Mouse (Mus musculus) mature B cell (primary cell): Measurements from ENCODE around the gene Alox12b.

ENCODE experiments used
- in situ Hi-C: fragments of 300-500 bp; cut with MboI; formaldehyde crosslinking; loops from 2 replicates; pipeline ENCODE4 v1.14.3; 2019

Gene Alox12b

DNA sequence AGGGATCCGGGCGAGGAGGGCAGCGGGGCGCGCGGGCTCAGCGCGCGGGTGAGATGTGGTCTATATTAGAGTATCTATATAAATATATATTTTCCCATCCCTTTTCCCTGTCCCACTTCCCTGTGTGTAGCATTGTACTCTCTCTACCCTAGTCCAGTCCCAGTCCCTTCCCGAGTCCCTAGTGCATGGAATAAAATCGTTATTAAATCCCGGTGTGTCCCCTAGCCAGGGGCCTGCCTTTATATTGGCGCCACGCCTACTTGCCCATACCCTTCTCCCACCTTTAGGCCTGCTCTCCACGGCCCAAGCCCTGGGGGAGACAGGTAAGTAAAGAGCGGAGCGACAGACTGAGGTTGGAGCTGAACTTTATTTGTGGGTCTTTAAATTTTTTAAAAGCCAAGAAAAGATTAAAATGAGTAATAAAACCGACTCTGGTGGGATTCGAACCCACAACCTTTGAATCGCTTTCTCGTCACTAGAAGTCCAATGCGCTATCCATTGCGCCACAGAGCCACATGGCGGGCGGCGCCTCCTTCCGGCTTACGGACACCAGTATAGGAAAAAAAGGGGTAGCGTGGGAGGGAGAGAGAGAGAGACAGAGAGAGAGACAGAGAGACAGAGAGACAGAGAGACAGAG, 33.6 kb upstream of the Alox12b start:
- in situ Hi-C loops, result loop anchor here (5.0 to 10.0 kb wide), 2 partner anchors 61 to 218 kb away; partner anchors contain the start of gene Rpl26

DNA sequence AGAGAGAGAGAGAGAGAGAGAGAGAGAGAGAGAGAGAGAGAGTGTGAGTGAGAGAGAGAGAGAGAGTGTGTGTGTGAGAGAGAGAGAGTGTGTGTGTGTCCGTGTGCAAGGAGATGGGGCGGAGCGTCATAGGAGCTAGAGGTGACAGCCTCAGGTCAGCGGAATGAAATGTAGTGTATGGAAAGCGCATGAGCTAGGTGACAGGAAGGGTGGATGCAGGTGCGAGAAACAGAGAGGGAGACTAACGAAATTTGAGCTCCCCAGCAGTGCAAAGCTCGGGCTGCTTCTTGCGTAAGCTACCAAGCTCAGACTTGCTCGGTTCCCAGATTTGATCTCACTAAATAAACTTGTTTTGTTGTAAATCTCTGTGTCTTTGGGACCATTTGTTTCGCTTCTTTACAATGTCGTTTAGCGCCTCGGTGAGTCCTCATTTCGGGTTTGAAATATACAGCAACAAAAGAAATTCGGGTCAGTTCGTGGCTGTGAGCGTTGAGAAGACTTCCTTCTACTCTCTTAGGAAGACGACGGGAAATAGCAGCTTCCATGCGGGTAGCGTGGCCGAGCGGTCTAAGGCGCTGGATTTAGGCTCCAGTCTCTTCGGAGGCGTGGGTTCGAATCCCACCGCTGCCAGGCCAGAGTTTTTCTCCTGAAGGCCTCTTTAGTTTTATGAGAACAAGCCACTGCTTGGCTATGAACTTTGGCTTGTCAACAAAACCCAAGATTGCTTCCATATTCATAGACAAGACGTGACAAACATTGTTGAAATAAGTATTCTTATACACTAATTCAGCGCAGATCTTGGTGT, 32.9 kb upstream of the Alox12b start:
- in situ Hi-C loops, result loop anchor here (5.0 to 10.0 kb wide), 2 partner anchors 62 to 219 kb away; partner anchors contain the start of gene Rpl26

DNA sequence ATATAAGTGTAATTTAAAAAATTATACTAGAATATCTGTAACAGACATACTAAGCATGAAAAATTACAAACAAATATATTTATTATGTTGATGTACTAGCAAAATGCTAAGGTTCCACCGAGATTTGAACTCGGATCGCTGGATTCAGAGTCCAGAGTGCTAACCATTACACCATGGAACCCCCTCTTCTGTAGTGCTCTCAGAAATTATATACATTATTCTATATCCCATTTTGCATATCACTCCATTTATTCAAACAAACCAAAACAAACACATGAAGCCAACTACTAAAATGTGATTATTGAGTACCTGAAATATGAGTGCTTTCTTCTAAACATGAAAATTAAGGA, 32.3 kb upstream of the Alox12b start:
- in situ Hi-C loops, result loop anchor here (5.0 to 10.0 kb wide), 2 partner anchors 62 to 220 kb away; partner anchors contain the start of gene Rpl26

DNA sequence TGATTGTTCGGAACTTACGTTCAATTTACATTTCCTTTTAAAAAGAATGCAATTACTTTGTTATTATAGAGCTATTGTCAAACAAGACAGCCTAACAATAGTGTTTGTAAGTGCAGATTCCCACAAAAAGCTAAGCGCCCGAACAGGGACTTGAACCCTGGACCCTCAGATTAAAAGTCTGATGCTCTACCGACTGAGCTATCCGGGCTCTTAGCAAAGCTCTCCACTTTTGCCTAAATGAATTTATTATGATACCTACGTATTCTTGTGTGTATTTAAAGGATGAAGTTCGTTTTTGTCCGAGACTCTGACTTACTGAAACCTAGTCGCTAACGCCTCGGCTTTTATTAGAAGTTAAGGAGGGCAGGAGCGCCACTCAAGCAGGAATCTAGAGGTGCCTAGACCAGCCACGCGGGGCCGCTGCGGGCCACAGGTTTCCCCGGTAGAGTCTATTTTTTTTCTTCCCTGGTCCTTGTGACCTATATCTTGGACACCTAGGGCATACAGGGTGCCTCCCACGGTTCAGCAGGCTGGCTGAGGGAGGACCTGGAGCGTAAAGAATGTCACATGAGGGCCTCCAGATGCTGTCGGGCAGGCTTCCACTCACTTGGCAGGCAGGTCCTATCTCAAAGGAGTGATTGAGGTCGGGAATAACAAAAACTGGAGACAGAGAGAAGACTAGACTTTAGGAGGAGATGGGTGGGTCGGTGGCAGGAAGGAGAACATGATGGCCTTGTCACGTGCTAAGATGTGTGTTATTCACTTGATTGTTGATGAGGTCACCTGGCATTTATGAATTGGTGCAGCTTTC, 31.5 kb upstream of the Alox12b start:
- in situ Hi-C loops, result loop anchor here (10.0 kb wide), 1 partner anchor 220 kb away; the partner anchor contains the start of gene Rpl26

DNA sequence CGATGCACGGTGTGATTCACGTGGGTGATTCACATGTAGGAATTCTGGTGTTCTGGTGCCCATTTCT, 31.1 kb upstream of the Alox12b start, which contains the start of gene Aloxe3:
Gene Aloxe3 (plus strand): TSS at position 45 of the 67 bp plus-strand sequence.
- in situ Hi-C loops, result loop anchor here (10.0 kb wide), 1 partner anchor 221 kb away; the partner anchor contains the start of gene Rpl26

DNA sequence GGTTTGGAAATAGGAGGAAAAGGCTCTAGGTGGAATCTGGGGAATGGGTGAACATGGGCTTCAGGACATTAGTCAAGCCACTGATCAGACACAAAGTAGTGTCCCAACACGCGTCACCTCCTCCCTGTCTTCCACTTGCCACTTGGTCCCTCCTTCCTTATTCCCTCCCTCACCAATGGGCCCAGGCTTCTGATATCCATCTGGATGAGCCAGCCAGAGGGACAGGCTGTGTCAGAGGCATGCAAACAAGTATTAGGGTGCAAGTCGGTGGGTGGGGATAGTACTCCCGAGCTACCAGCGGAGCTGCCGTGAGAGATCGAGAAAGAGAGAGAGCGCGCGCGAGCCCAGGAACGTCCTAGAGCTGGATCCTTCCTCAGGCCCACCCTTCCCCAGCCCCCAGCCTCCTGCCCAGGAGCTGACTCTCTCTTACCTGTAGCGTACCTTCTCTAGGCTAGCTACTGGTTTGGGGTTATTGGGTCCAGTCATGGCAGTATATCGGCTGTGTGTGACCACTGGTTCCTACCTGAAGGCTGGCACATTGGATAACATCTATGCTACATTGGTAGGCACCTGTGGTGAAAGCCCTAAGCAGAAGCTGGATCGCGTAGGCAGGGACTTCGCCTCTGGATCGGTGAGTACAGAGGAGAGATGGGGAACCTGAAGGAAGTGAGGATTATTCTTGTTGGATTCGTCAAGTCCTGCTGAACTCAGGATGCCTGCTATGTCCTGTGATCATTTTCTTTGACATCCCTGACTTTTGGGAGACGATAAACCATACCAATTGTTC, 30.7 kb upstream of the Alox12b start:
- in situ Hi-C loops, result loop anchor here (10.0 kb wide), 1 partner anchor 221 kb away; the partner anchor contains the start of gene Rpl26

DNA sequence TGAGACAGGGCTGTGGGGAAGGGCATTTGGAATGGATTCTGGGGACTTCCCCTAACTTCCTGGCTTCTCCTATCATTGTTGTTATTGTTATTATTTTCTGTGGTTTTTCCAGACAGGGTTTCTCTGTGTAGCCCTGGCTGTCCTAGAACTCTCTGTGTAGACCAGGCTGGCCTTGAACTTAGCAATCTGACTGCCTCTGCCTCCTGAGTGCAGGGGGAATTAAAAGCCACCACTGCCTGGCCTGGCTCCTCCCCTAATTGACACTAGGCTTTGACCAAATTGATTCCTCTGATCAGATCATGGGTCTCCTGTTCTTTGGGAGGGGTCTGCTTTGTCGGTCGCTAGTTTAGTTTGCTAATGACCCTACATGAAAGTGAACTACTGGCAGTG, 30.1 kb upstream of the Alox12b start:
- in situ Hi-C loops, result loop anchor here (10.0 kb wide), 1 partner anchor 222 kb away; the partner anchor contains the start of gene Rpl26

DNA sequence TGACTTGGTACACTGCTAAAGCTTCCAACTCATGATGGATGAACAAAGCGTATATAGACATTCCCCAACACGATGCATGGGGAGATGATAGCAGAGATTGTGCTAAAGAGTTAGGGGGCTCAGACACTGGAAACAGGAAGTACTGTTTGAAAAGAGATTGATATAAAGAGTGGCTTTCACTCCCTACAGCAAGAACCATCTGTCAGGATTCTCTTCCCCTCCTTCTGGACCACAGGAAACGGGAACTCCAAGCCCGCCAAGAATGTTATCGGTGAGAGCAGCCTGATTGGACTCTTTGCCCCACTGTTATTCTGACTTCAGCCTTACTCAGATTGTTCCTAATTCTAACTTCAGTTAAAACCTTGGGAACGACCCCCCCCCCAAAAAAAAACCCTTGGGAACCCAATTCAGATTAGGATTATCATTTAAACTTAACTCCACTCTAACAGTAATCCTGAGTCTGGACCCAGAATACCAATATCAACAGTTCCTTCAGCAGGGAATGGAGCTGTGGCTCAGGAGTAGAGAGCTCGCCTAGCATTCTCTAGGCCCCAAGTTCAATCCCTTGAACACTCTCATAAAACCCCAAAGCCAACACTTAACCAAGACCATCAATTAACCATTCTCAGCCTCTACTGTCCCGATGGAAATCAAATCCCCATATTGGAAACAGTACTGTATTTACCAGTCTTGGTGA, 28.2 kb upstream of the Alox12b start:
- in situ Hi-C loops, result loop anchor here (10.0 kb wide), 1 partner anchor 224 kb away; the partner anchor contains the start of gene Rpl26

DNA sequence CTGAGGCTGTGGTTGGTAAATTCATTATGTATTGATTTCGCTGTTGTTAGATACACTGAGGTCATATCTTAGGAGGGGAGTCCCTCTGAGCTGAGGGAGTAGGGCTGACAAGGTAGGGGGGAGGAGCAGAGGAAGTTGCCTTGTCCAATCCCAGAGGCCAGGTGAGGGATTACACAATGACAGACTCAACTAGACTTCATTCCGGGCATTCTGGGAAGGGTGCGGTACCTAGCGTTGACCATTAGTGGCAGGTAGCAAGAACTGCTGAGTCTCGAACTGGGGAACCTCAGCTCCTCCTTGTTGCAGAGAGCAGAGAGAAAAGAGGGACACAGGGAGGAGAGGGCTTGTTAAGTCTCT, 23.2 kb upstream of the Alox12b start:
- in situ Hi-C loops, result no loop called here

DNA sequence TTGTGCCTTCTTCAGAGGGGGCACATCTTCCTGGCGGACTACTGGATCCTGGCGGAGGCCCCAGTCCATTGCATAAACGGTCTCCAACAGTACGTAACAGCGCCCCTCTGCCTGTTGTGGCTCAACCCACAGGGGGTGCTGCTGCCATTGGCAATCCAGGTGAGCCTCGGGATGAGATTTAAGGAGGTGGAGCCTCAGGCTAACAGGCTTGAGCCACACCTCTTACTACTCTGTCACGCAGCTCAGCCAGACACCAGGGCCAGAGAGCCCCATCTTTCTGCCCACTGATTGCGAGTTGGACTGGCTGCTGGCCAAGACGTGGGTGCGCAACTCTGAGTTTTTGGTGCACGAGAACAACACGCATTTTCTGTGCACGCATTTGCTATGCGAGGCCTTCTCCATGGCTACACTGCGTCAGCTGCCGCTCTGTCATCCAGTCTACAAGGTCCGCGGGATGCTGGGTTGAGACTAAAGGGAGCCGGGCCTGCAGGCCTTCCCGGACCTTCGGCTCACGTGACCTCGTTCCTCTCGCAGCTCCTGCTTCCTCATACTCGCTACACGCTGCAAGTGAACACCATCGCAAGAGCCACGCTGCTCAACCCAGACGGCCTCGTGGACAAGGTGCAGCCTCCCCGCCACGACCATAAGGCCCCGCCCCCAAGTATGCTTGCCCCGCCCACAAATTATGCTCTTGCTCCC, 22.7 kb upstream of the Alox12b start:
- in situ Hi-C loops, result no loop called here

DNA sequence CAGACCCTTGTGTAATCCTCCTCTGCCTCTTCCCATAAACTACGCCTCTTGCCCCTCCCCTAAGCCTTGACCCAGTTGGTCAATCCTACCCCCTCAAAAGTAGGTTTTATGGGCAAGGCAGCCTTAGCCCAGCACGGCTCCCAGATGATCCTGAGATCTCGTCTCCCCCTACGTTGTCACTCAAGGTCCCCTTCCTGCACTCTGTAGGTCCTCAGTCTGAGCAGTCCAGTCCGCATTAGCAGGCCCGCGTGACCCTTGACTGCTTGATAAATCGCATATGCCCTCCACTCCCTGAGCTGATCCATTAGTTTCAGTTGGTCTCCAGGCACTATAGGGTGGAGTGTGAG, 22.2 kb upstream of the Alox12b start:
- in situ Hi-C loops, result no loop called here

DNA sequence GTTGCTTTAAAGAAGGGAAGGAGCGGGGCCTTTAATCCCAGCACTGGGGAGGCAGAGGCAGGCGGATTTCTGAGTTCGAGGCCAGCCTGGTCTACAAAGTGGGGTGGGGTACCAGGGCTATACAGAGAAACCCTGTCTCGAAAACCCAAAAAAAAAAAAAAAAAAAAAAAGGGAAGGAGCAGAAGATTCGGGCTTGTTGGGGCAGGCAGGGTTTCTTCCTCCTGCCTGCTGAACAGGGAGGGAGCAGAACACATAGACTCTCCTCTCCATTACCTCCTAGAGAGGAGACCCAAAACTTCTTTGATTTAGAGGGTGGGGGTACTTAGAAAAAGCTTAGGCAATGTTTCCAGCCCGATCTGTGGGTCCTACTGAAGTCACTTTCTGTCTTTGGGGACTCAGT, 21.4 kb upstream of the Alox12b start:
- in situ Hi-C loops, result no loop called here

DNA sequence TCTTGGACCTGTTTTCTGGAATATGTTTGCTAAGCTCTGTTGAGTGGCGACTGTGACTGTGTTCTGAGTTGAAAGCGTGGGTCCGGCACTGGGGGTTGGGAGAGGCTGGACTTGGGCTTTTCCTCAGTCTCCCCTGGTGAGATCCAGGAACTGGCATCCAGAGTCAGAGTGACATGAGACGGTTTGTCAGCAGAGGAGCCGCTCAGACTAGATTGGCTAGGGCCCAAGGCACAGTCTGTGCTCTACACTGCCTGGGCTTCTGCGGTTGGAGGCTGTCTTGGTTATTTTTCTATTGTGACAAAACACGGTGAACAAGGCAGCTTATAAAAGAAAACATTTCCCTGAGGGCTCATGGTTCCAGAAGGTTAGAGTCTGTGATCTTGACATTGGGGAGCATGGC, 9.2 kb upstream of the Alox12b start:
- in situ Hi-C loops, result no loop called here

DNA sequence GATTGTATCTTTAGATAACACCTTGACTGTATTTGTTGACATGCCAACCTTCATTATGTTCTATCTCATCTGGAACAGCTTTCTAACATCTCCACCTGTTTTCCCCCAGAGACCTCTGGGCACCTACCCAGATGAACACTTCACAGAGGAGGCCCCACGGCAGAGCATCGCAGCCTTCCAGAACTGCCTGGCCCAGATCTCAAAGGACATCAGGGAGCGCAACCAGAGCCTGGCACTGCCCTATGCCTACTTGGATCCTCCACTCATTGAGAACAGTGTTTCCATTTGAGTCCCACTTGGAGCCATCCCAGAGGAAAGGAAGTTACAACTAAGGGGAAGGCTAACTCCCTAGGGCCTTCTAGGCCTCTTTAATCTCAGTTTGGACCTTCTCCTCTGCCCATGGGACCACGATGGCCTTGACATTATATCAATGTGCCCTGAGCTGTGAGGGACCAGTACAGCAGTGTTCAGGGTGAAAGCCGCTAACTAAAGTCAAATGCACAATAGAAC, 8.3 kb upstream of the Alox12b start:
- in situ Hi-C loops, result no loop called here

DNA sequence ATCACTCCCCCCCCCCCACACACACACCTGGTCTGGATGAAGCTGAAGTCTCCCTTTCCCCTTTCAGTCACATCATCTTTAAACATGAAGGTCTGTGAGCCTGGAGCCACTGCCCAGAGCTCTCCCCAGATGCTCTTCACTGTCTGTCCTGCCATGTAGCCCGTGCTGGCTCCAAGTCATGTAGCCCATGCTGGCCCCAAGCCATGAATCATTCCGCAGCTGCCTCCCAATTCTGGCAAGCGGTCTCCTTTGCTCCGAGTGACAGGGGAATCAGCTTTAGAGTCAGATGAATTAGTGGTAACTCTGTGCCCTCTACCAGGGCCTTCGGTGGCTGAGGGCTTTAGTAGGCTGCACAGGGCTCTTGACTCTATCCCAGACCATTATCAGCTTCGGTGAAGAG, 7.1 kb upstream of the Alox12b start:
- in situ Hi-C loops, result no loop called here

DNA sequence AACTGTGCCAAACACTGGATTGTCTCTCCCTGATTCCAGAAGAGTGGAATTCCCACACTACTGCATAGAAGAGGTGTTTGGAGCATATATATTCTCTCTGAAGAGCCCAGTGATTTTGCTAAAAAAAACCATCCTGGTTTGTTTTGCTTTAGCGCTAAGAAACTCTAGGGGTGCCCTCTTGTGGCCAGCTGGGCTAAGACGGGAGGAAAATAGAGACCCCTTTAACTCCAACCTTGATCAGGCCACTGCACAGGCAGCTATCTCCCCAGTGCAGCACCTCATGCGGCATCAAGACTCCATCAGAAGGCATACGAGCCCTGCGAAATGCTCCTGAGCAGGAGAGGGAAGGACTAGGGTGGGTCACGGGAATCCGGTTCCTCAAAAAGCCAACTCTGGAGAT, 6.3 kb upstream of the Alox12b start:
- in situ Hi-C loops, result no loop called here

DNA sequence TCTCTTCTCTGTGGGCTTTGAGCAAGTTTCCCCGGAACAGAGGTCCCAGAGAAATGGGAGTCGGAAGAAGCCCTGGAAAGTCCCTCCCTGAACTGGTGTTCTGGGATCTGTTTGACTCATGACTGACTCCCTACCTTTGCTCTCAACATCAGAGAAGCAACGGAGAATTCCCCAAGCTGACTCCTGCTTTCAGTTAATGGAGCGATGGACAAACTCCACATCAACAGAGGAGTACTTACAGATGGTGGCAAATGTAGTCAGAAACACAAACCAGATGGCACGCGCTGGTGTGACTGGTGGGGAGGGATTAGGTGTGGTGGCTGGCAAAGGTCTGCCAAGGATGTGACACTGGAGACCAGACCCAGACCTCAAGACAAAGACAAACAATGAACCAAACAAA, 5.8 kb upstream of the Alox12b start:
- in situ Hi-C loops, result no loop called here

DNA sequence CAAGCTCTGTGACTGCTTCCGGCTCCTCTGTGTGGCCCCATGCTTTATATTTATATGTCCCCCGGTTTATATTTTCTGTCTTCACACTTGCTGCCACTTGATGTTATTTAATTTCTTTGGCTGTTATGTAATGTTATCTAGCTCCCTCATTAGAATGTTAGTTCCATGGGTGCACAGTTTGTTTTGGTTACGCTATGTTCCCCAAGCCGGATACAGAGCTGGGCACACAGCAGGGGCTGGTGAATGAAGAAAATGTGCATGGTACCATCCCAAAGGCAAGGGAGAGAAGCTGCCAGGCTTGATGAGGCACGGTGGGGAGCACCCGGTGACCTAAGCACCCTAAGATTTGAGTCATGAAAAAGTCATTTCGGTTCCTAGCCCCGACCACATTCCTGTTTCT, 3.0 kb upstream of the Alox12b start:
- in situ Hi-C loops, result no loop called here

DNA sequence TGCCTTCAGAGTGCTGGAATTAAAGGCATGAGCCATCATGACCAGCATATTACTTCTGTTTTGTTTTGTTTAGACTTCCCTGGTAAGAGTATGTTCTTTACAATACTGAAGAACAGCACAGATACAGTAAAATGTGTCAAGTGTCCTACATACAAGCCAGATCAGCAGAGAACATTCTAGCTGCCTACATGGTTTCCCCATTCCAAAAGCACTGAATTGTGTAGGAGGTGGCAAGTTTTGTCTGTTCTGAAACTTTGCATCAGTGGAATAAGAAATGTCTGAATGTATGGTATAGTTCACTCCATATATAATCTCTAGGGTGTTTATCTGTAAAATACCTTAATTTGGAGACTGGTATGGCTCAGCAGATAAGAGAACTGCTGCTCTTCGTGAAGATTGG, 1.4 kb upstream of the Alox12b start:
- in situ Hi-C loops, result no loop called here

DNA sequence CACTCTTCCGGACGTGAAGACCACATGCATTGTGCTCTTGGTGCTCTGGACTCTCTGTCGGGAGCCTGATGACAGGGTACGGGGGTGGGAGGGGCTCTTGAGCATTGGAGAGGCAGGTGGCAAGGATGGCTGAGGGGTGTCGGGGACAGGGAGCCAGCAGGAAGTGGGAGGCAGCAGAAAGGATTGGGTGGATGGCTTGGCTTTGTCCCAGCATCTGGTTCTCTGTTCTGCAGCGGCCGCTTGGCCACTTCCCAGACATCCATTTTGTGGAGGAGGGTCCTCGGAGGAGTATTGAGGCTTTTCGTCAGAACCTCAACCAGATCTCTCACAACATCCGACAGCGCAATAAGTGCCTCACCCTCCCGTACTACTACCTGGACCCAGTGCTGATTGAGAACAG, 12.5 kb downstream of the Alox12b start:
- in situ Hi-C loops, result no loop called here

DNA sequence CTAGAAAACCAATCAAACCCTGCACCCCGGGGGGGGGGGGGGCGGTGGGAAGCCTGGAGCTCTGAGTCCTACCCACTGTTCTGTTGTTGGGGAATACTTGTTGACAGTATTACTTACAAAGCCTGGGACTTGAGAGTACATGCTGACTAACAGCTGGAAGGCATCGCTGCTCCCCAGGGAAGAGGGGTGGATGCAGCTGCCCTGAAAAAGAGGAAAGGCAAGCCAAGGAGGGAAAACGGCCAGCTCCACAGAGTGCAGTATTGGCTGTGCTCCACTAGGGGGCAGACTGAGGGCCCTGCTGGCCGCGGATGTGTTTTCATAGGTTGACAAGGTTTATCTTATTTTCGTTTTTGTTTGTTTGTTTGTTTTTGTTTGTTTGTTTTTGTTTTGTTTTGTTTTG, 14.8 kb downstream of the Alox12b start:
- in situ Hi-C loops, result no loop called here
